Mouse (Mus musculus) spleen, adult 2 months (tissue): ENCODE measurements around the gene Fgd4. TPM values are rescaled to one million over a fixed set of nuclear protein-coding genes. Genes with fewer than 3 reads are reported as not detected.
A peak's percentile ranks its signal among the peaks of the same experiment; 100 is the strongest.
"Not testable (repeated sequence)": the region's sequence is repeated elsewhere in the genome, so short reads cannot be mapped to it uniquely, and the experiment has no call there.

Experiments used
- DNase-seq, 2 experiments: peaks; one replicate each; pipeline versions ENCODE4 v3.0.0 to v3.0.0-alpha.2; 2012 to 2021; ENCODE audit warnings: low spot score in 2 of 2, low read depth in 1 of 2
- H3K27ac ChIP-seq: fragments of 200-500 bp; 2 replicates; pipeline ENCODE4 v1.5.1; 2012; ENCODE audit warnings: low read length, inconsistent platforms; ENCODE audit not compliant: insufficient read depth
- H3K27me3 ChIP-seq: fragments of 200-500 bp; 2 replicates; pipeline ENCODE4 v1.6.1; 2012; ENCODE audit warnings: mild to moderate bottlenecking, moderate library complexity, low read length, inconsistent platforms; ENCODE audit not compliant: control insufficient read depth, insufficient read depth
- H3K36me3 ChIP-seq: fragments of 200-500 bp; 2 replicates; pipeline ENCODE4 v1.6.1; 2012; ENCODE audit warnings: mild to moderate bottlenecking, low read length, inconsistent platforms; ENCODE audit not compliant: control insufficient read depth, insufficient read depth
- H3K4me1 ChIP-seq: fragments of 200-500 bp; 2 replicates; pipeline ENCODE4 v1.6.1; 2011; ENCODE audit warnings: inconsistent platforms; ENCODE audit not compliant: control insufficient read depth, insufficient read depth, insufficient read length
- H3K4me3 ChIP-seq: fragments of 200-500 bp; 2 replicates; pipeline ENCODE4 v1.5.1; 2011; ENCODE audit warnings: mild to moderate bottlenecking, inconsistent platforms; ENCODE audit not compliant: insufficient read depth, insufficient read length; ENCODE audit errors: extremely low read depth
- CTCF ChIP-seq: fragments of 200-500 bp; IDR thresholded peaks from 2 replicates; pipeline ENCODE4 v1.5.1; 2011; ENCODE audit warnings: mild to moderate bottlenecking, inconsistent platforms; ENCODE audit not compliant: insufficient read depth, insufficient read length, insufficient replicate concordance; ENCODE audit errors: extremely low read depth
- POLR2A ChIP-seq: fragments of 200-500 bp; IDR thresholded peaks from 2 replicates; pipeline ENCODE4 v1.6.1; 2011; ENCODE audit warnings: low read depth, low read length, inconsistent platforms
- WGBS: fragments of 180-500 bp; shearing (Covaris S2); methylation state at CpG from one replicate; pipeline ENCODE4 v1.1.7; 2018; 5-methylcytosine and 5-hydroxymethylcytosine counted together
- polyA plus RNA-seq: library from polyadenylated mRNA; depleted of rRNA; stranded (reverse); fragments of >200 nt; gene quantifications from 2 replicates; pipeline ENCODE4 v1.2.3, GENCODE M21; 2012

The Fgd4 gene
- polyA plus RNA-seq, 1 experiment, result 0.43 TPM

DNA sequence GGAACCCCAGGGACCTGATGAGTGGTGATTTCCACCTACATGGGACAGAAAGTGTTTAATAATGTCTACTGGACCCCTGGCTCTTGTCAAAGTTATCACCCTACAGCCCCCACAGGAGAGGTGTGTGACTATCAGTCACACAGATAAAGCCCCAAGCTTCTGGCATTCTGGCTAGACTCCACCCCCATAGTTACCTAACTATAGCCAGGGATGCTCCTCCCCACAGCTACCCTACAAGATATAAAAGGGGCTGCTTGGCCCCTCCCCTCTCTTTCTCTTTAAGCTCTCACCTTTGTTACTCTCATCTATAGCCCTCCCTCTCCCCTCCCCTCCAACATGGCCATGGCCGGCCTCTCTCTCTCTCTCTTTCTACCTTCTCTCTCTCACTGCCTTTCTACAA, 53.7 kb downstream of the Fgd4 start:
- Histone ChIP-seq H3K4me1 (no peaks in the 10 kb centered on the region), H3K27ac (no peak overlapping the region), H3K27me3 (no peaks in the 10 kb centered on the region), H3K36me3 (no peaks in the 10 kb centered on the region), H3K4me3 (no peak overlapping the region)
- WGBS, result 86% methylated on average over 1 of the region's 1 CpGs
- DNase-seq, result no peak
- TF ChIP-seq POLR2A, result no peak
- TF ChIP-seq CTCF, result no peak

GRCm38 (mm10) chr16:16542956-16543441, 57.4 kb downstream of the Fgd4 start:
- no peak for DNase-seq
- Histone ChIP-seq H3K36me3 (no peaks in the 10 kb centered on the region), H3K27me3 (no peaks in the 10 kb centered on the region), H3K27ac (no peak overlapping the region), H3K4me3 (no peak overlapping the region), H3K4me1 (no peaks in the 10 kb centered on the region)
- WGBS, result 68% methylated on average over 3 of the region's 3 CpGs
- TF ChIP-seq CTCF, result no peak
- TF ChIP-seq POLR2A, result no peak

DNA sequence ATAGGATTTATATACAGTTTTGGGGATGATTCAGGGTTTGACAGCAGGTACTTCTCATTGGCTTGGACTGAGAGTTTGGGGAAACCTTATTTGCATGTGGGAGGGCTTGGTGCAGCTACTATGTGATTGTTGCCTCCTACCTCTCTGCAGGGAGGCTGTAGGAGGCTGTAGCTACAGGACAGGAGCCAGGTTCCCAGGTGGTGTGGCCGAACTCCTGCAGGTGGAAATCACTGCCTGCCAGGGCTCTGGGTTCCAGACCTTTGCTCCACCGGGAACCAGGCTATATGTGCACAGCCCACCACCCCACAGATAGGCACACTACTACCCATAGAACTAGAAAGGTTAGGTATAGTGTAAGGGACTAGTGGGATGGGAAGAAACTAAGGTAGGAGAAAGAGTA, 61.0 kb downstream of the Fgd4 start:
- not testable (repeated sequence) for H3K4me3 ChIP-seq, DNase-seq, H3K4me1 ChIP-seq, H3K27me3 ChIP-seq, H3K27ac ChIP-seq, H3K36me3 ChIP-seq
- 94% methylated on average over 2 of the region's 2 CpGs for WGBS

DNA sequence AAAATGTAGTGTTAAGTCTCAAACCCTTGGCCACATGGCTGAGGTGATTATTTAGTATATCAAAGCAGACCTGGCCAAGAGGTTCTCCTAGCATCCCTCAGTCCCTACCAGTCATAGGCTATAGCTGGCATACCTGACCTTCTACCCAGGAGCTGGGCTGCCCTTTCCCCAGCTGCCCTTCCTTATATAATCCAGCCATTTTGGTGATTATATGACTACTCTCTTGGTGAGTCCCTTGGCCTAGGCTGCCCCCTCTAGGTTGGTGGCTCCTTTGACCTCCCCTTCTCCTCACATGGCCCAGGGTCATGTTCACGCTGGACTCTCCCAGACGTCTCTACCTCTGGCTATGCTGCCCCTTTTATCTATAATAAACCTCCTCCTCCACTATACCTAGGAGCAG, 65.1 kb downstream of the Fgd4 start:
- H3K27ac ChIP-seq, result no peak overlapping the region
- TF ChIP-seq POLR2A, result no peak
- TF ChIP-seq CTCF, result no peak
- WGBS, result 90% methylated on average over 2 of the region's 2 CpGs
- no peak overlapping the region for H3K4me3 ChIP-seq
- no peak for DNase-seq
- H3K27me3 ChIP-seq, result no peaks in the 10 kb centered on the region
- H3K4me1 ChIP-seq, result no peaks in the 10 kb centered on the region
- no peaks in the 10 kb centered on the region for H3K36me3 ChIP-seq

DNA sequence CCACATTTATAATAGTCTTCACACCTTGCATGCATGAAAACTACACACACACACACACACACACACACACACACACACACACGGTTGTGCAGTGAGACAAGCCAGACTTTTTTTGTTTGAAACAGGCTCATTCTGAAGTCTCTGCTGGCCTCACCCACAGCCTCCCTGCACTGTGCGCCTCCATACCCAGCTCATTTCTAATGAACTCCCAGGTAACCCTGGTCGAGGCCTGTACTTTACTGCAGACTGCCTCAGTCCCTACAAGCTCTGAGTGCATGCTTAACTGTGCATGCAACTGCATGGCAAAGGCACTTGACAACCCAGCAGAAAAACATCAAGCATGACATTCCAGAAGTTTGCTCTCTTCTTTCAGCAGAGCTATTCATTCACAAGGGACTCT, 72.3 kb downstream of the Fgd4 start:
- H3K36me3 ChIP-seq, result no peaks in the 10 kb centered on the region
- 83% methylated on average over 3 of the region's 3 CpGs for WGBS
- no peak overlapping the region for H3K4me3 ChIP-seq
- H3K4me1 ChIP-seq, result no peaks in the 10 kb centered on the region
- no peaks in the 10 kb centered on the region for H3K27me3 ChIP-seq
- no peak for TF ChIP-seq POLR2A
- TF ChIP-seq CTCF, result no peak
- DNase-seq, result no peak
- no peak overlapping the region for H3K27ac ChIP-seq

DNA sequence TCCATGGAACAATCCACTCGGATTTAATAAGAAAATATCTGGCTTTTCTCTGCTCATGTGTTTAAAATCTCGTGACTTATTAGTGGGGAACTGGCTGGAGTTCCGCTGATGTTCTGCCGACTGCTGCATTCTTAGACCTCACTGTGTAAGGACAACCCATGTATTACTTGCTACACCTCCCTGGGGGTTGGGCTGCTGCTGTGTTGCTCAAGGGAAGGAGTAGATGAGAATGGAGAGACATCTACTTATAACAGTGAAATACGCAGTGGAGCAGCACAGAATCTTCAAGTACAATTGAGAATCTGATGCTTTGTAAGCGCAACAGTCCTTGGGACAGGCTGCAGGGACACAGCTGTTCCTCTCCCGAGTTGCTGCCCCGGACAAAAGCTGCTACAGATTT, 73.1 kb downstream of the Fgd4 start:
- Histone ChIP-seq H3K4me1 (no peaks in the 10 kb centered on the region), H3K36me3 (no peaks in the 10 kb centered on the region), H3K27me3 (no peaks in the 10 kb centered on the region), H3K27ac (peak overlapping the region; percentile 38), H3K4me3 (no peak overlapping the region)
- TF ChIP-seq POLR2A, result no peak
- TF ChIP-seq CTCF, result no peak
- no peak for DNase-seq
- 74% methylated on average over 8 of the region's 8 CpGs for WGBS

DNA sequence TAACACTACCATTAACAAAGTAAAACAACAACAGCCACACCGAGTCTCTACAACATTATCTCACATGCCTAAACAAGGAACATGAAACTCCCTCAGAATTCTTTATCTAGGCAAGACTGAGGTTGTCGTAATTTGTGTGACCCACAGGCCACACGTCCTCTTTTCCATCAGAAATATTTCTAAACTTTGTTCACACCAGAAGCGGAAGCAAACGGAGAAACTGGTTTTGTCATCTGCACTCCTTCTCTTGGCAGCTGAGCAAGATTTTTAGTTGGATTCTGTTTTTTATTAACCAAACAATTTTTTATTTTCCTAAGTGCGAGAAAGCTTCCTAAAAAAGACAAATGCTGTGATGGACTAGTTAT, 73.6 kb downstream of the Fgd4 start:
- Histone ChIP-seq H3K4me3 (no peak overlapping the region), H3K4me1 (no peaks in the 10 kb centered on the region), H3K27ac (no peak overlapping the region; the same call in 1 of the 2 replicates), H3K27me3 (no peaks in the 10 kb centered on the region), H3K36me3 (no peaks in the 10 kb centered on the region)
- 72% methylated on average over 6 of the region's 6 CpGs for WGBS
- no peak for DNase-seq
- TF ChIP-seq POLR2A (no peak), CTCF (no peak)
